Mouse (Mus musculus) lung, postnatal 25 days (tissue): Measurements from ENCODE around the gene Lrfn3.

Experiments
- DNase-seq: peaks from one replicate; pipeline ENCODE4 v3.0.0; 2022; ENCODE audit warnings: low spot score

Lrfn3 gene

GRCm38 (mm10) chr7:30362652-30363343 lies at the start of gene Lrfn3:
Lrfn3 (minus strand) TSS chr7:30362772.
- DNase-seq: no peak

DNA sequence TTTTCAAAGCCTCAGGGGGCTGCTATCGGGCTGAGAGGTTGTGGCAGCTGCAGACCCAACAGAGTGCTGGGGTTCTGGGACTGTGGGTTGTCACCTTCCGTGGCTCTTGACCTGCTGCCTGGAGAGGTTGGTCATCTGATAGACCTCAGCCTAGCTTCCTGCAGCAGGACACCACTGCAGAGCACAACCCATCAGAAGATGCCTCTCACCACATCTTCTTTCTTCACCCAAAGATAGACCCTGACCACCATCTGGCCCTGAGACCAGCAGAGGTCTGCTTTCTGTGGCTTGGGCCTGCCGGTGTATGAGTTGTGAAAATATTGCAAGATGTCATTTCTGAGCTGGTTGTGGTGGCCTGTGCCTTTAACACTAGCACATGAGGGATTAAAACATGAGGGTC lies 48.5 kb upstream of the Lrfn3 start:
- DNase-seq: no peak

GRCm38 (mm10) chr7:30409789-30410188 lies 47.2 kb upstream of the Lrfn3 start:
- DNase-seq: no peak

- DNase-seq: no peak
Measured at GRCm38 (mm10) chr7:30408639-30409038, 46.1 kb upstream of the Lrfn3 start.

DNA sequence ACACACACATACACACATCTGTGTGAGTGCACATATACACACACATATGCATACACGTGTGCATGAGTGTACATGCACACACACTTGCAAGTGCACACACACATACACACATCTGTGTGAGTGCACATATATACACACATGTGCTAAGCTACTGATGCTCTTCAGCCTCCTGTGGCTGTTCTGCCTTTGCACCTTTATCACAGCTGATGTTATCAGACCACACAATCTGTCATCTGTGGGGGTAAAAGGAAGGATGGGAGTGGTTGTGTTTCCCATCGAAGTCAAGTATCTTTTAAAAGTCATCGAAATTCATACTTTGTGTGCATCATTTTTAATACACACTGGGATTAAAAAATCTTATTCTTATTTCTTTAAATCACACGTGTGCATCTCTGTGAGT lies 39.8 kb upstream of the Lrfn3 start:
- DNase-seq: no peak

DNA sequence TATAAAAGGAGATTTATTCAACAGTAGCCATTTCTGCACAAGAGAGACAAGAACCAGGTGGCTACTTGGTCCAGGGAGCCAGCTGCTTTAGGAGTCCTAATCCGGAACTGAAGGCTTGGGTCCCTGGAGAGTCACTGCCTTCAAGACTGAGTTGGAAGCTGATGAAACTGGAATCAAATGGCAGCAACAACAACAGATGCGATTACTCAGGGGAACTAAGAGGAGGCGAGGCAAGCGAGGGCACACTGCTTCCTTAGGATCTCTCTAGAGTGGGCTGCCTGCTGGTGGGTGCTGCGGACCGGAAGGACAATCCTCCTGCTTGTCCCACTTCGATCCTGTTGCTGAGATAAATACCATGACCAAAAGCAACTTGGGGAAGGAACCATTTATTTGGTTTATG lies 37.1 kb upstream of the Lrfn3 start:
- no peak for DNase-seq

- peak; percentile 18 for DNase-seq
Measured at GRCm38 (mm10) chr7:30394871-30395270, 32.3 kb upstream of the Lrfn3 start.

DNA sequence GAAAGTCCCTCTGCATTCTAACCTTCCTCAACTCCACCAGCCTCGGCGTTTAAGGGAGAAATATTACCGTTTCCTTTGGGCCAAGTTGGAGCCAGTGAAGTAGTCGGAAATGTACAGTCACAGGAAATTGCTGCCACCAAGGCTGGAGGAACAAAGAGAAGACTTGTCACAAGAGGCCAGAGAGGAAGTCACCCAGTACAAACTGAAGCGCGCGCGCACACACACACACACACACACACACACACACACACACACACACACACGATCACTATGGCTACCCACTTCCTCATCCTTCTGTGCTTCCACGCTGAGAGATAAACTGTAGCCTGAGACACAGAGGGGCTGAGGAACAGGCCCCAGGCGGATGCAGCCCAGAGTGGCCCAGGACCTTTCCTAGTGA lies 31.8 kb upstream of the Lrfn3 start:
- DNase-seq: peak; percentile 80

DNA sequence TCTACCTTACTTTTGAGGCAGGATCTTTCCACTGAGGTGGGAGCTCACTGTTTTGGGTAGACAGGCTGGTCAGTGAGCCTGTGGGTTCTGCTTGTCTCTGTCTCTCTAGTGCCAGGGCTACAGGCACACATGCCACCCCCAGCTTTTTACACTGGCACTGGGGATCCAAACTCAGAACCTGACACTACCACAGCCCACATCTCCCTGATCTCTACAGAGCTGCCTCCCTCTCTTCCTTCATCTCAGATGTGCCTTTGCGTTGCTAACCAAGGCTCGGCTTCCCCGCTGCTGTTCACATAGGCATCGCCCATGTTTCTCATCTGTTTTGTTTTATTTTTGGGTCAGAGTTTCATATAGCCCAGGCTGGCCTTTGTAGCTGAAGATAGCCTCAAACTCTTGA lies 31.1 kb upstream of the Lrfn3 start:
- DNase-seq: no peak

DNA sequence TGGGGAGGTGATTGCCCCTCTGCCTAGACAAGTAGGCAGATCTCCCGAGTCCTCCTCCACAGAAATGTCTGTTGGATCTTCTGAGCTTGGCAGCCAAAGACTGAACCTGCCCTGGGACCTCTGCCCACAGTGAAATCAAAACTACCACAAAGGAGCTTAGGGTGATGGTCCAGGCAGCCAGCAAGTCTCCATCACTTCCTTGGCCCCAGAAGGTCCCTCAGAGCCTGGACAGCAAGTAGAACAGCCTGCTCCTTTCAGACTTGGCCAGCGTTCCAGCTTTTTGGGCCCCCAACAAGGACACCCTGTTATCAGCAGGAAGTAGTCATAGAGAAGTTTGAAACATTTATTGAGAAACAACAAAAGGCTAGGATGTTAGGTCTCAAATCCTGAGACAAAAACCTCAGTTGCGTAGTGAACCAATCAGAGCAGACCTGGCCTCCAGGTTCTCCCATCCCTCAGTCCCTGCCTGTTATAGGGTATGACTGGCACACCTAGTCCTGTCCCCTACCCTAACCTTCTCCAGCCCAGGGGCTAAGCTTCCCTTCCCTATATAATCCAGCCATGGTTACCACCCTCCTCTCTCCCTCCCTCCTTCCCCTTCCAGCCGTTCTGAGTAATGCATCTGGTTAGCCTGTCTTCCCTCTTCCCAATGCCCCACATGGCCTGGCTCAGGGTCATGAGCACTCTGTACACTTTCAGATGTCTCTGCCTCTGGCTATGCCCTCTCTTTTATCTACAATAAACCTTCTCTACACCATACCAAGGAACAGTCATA lies 30.4 kb upstream of the Lrfn3 start:
- DNase-seq: no peak

GRCm38 (mm10) chr7:30384106-30384505 lies 21.5 kb upstream of the Lrfn3 start:
- DNase-seq: no peak

GRCm38 (mm10) chr7:30380061-30380460 lies 17.5 kb upstream of the Lrfn3 start:
- no peak for DNase-seq

DNA sequence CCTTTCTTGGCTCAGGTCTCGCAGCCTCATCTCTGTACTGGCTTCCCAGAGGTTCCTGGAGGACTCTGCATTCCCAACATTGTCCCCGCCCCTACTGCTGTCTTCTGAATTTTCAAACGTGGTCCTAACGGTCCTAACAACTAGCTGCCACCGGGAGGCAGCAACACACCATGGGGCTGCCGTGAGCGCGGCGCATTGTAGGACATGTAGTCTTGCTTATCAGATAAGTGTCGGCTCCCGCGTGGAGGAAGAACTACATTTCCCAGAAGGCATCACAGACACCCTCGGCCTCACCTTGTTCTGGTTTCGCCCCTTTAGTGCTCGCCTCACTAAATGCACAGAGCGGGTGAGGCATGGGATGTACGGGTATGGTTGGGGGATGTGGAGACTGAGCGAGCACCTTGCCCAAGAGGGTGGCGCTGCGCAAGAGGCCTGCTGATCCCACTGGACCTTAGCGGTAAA lies 11.0 kb upstream of the Lrfn3 start:
- DNase-seq: peak; percentile 96

DNA sequence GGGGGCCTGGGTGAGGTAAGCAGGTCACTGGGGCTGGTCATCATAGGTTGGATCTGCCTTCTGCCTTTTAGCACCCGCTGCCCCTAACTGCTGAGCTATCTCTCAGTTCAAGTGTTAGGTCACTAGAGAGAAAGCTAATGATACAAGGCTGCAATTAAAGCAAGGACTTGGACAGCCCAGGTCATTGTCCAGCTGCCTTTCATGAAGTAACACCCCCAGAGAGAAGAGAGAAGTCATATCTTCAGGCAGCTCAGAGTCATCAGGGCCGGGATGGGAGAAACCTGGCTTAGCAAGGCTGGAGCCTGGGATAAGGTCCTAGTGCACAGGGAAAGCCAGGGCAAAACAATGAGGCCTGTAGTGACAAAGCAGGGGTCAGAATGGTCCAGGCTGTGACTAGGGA lies 4.9 kb upstream of the Lrfn3 start:
- DNase-seq: no peak

GRCm38 (mm10) chr7:30363344-30363738 lies 769 bp upstream of the Lrfn3 start:
- no peak for DNase-seq

DNA sequence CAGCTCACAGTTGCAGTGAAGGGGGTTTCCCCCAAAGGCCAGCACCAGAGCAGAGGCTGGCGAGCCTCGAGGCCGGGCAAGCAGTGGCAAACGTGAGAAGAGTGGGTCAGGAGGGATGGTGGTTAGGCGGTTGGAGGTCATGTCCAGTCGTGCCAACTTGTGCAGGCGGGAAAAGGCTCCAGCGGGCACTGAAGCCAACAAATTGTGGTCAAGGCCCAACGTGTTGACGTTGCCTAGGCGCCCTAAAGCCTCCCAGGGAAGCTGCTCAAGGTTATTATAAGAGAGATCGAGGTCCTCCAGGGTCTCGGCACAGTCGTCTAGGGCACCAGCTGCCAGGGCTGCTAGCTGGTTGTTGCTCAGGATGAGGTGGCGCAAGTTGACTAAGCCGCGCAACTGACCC lies 2.5 kb downstream of the Lrfn3 start:
- no peak for DNase-seq

DNA sequence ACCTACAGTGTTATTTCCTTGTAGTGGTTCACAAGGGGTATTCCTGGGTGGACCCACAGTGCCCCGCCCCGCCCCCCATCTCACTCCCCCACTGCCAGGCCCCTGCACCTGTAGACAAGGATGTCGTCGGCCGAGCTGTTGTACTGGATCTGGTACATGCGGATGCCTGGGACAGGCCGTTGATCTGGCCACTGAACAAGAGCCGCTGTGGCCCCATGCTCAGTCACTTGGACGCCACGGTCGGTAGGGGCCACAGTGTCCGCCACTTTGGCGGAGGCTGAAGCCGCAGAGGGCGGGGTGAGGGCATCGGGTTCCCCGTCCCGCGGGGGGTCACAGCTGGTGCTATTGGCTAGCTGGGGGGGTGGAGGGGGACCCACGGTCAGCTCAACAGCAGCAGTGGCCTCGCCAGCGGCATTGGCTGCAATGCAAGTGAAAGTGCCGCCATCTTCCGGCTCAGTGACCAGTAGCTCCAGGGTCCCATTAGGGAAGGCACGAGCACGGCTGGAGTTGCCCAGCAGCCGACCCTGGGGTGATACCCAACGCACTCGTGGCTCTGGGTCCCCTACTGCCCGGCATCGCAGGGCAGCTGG lies 3.2 kb downstream of the Lrfn3 start:
- no peak for DNase-seq

DNA sequence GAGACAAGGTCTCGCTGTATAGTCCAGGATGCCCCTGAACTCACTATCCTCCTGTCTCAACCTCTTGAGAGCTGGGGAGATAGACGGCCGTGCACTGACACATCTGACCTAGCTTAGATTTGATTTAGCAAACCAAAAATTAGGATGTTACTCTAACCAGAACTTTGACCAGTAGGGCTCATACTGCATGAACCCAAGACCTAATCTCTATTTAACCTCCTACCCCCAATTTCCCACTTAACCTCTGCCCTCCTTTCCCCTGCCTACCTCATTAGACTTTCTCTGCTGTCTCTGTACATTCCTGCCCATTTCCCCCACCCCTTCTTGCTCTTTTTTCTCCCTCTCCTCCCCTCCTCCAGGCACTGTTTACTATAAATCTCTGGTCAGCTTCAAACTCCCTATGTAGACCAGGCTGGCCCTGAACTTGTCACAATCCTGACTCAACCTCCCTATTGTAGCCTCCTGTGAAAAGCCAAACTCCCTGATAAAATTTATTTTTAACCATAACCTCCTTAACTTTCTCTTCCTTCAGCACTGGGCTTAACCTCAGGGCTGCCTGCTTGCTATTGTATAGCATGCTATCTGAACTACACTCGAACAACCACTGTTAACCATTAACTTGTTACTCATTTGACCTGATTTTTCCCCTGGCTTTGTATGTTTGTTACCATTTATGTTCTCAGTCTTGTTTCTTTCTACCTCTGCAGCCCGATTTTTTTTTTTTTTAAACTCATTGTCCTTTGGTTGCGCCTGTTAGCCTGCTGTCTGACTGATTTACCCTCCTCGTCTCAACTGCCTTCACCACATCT lies 4.0 kb downstream of the Lrfn3 start:
- DNase-seq: no peak

GRCm38 (mm10) chr7:30354059-30354458 lies 8.5 kb downstream of the Lrfn3 start:
- no peak for DNase-seq

DNA sequence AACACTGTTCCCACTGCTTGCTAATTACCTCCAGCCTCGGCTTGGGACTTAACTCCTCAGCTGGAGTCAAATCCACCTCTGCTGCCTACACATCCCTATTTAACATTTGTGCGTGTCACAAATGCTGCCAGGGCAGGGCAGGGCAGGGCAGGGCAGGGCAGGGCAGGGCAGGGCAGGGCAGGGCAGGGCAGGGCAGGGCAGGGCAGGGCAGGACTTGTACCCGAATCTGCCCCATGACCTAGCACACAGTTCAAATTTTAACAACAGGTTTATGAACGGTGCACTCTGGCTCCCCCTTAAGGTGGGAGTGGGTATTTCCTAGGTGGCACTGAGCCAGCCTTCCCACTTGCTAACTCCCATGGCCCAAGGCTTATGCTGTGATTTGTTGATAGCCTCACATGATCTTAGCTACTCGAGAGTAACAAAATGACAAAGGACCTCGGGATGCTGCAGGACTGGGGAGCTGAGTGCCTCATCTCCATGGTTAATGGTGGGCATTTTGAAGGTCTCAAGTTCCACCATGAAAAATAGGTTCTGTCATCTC lies 9.2 kb downstream of the Lrfn3 start:
- peak; percentile 58 for DNase-seq

DNA sequence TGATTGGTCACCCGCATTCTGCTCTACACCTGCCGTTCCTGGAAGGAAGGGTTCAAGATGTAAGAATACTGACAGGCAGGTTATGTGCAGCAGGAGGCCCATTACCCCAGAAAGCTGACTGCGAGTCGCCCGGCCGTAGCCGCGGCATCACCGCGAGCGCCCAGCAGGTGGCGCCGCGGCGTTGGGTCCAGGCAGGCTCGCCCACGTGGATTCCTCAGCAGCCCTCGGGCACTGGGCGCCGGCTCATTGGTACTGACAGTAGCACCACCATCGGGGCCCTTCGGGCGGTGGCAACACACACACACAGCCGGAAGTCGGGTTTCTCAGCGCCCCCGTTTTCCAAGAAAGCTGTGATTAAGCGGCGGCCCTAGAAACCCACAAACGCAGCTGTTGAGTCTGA lies 14.7 kb downstream of the Lrfn3 start:
- DNase-seq: peak; percentile 17
